Mouse (Mus musculus) mouse trophoblast stem cell (cell line): Measurements from ENCODE around the gene Cog7.

Source experiments
- in situ Hi-C, 2 experiments: fragments of 300-500 bp; cut with MseI, MboI; formaldehyde crosslinking; loops; 2 replicates in 1 of 2; 3 replicates in 1 of 2; pipeline ENCODE4 v1.15.1; 2025

The Cog7 gene

DNA sequence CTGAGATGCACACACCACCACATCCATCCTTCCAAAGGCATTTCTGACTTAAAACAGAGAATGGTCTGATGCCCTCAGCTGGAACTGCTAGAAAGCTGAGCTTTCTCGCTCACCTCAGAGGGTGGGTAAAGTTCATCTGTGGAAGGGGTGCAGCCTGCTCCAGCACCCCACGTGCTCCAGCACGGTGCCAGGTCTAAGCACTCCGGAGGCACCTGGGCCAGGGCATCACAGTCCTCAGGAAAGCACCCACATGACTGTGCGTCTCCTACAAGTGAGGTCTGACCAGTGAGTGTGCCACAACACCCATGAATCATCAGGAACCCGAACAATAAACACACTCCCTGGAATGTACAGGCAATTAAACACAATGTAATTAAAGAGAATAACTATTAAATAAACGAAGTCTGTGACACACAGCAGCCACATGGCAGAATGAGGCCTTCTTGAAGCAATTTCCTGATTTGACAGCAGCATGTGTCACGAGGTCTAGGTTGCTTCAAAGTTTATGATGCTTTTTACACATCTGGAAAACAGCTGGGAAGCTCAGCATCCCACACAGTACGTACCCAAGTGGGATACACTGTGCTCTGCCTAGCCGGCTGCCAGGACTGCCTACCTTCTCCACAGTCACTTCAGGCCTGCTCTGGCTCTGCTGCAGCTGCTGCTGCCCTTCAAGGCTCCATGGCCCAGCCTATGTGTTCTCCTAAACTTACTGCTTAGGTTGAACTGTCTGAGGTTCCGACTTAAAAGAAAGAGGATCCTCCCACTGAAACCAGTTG, 26.4 kb downstream of the Cog7 start:
- in situ Hi-C loops = no loop called here

DNA sequence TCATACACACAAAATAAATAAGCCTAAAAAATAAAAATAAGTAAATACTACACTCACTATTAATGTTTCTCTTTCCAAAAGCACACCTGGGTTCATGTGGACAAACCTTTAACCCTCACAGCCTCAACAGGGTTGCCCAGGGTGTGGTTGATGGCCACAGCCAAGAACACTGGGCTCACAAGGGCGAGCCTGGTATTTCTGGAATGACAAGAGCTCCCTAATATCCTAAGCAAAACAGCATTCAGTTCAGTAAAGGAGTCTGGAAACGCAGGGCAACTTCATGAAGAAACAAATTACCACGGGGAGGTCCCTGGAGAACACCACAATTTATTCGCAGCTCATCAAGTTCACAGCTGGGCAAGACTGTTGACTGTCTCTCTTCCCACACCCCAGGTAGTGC, 34.0 kb downstream of the Cog7 start:
- in situ Hi-C loops = no loop called here

DNA sequence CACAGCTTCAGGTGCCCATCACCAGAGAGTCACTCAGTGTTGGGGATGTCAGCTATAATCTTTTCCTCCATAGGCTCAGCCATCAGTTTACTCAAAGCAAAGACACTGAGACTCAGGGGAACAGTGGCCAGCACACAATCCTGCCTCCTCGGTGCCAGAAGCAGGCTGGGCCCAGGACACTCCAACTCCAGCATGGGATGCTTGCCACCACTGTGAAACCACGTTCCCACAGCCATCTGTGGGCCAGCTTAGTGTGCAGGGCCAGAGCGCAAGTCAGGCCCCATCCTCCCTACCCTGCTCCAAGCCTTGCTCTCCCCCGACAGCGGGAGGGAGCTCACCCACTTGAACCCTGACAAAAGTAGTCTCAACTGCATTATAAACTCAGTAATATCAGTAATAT, 35.3 kb downstream of the Cog7 start:
- in situ Hi-C loops = no loop called here

DNA sequence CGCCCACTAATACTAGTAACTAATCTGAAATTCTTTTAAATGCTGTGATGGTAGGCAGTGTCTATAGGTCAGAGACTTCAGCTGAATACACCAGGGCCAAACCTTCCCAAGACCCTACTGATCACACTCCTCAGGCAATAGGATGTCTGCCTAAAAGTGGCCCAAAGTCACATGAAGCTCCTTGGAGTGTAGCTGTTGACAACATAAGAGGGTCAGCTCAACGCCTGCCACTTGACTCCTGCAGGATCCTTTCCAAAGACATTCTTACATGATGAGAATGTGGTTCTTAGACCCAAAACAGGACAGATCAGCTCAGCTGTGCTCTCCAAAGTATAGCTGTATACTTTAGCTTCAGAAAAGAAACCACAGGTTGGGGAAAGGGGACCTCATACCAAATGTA, 39.1 kb downstream of the Cog7 start:
- in situ Hi-C loops = no loop called here

DNA sequence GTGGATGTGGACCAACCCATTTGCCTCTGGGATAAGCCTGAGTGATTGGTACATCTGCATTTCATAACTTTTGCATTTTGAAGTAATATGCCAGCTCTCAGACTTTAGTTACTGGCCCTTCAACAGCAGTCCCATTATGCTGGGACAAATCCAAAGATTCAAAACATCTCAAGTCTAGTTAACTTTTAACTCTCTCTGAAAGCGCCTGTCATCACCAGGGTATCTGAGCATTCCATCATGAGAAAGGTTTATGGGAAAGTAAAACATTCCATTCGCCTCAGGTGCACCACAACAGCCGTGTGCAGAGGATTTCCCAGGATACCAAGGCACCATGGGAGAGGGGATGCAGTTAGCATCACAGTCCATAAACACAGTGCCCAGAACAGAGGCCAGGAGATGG, 39.9 kb downstream of the Cog7 start:
- in situ Hi-C loops = no loop called here

DNA sequence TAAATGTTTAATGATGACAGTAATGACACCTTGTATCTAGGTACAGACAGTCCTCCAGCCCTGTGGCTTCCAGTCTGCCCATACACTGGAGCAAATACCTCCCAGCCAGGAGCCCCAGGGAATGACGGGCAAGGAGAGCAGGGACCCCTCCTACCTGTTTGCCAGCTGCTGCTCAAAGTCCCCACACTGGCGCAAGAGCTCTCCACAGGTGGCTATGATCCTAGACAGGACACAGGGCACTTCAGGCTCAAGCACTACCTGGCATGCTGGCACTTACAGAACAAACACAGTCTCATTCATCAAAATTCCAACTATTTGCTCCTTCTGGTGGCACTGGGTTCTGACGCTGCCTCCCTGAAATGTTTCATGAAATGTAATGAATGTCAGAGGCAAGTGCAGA, 40.5 kb downstream of the Cog7 start:
- in situ Hi-C loops = no loop called here

DNA sequence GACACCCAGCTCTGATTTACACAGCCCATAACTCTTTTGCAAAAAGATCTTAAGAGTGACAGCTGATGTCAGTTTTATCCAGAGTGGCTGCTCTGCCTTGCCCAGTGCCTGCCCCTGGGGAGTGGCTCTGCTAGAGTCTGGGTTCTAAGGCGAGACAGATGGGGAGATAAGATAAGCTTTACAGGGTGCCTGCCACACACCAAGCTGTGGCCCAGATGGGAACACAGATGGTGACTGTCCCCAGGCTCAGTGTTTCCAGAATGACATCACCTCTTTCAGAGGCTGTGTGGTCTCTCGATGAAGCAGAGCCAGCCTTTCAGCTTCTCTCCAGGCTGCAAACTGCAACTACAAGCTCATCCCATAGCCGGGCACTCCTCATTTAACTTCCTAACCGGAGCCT, 41.8 kb downstream of the Cog7 start:
- in situ Hi-C loops = no loop called here

DNA sequence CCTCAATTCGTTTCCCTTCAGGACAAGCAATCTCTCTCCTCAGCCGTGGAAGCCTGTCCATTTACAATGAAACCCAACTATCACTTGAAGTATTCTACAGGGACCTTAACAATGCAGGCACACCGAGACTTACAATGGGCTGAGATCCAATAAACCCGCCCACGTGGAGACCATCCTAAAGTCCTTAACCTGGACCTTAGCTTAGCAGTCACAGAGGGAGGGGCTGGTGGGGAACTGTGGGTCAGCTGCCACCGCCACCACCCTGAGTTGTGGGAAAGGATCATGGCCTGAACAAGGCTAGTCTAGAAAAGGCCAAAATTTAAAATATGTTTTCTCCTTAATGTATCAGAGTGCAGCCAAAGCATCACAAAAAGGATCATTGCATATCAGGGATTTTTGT, 42.3 kb downstream of the Cog7 start:
- in situ Hi-C loops = no loop called here

DNA sequence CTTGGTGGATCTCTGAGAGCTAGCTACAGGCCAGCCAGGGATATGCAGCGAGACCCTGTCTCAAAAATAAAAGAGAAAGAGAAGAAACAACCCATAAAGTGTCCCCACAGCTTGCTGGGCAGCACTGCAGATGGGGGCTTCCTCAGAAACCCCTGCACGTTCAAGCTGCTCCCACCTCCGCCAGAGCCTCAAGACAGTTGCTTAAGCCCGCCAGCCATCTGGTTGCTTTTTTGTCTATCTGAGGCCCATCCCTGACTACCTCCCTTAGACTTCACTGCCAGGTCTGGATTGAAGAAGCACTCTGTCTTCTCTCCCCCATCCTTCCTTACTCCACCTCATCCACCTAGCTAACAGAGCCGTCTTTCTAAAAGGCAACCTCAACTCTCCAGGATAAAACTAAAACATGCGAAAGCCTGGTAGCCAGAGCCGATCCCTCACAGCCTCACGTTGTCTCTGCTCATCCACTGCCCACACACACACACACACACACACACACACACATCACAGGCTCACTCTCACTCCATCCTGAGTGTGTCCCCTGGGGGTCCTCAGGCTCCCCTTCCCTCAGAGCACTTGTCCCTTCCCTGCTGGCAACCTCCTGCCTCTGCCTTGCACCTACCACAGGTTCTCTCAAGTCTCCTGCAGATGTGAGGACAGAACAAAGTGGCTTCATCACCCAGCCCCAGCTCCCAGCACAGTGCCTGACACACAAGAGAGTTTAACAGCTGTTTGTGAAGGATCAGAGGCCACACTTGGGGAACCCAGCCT, 43.2 kb downstream of the Cog7 start:
- in situ Hi-C loops = no loop called here

DNA sequence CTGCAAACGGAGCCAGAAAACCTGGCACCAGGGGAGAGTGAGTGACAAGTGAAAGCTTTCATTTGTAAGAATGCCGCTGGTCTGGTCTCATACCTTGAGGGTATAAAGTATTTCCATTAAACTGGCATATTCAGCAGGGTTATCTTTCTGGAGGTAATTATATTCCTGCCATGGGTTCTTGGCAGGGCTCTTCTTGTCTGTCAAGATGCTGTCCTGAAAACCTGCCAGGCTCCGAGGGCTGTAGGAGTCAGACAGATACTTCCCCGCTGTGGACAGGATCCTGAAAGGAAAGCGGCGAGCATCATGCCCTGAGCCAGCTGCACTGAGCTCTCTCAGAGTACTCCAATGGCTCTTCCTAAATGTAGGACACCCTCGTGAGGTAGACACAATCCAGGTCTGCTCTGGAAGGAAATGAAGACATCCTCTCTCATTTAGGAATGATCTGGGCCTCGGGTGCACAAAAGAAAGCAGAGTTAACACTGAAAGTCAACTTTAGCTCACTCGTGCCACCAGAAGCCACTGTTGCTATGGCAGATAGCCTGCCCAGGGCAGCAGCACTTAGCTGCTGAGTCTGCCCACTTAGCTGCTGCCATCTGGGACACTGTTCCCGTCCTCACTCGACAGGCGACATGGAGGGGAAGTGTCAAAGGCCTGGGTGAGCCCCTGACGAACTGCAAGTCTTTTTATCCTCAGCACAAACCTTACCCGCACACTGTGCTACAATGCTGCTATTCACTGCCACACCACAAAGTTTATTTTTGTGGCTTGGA, 44.5 kb downstream of the Cog7 start:
- in situ Hi-C loops = no loop called here

DNA sequence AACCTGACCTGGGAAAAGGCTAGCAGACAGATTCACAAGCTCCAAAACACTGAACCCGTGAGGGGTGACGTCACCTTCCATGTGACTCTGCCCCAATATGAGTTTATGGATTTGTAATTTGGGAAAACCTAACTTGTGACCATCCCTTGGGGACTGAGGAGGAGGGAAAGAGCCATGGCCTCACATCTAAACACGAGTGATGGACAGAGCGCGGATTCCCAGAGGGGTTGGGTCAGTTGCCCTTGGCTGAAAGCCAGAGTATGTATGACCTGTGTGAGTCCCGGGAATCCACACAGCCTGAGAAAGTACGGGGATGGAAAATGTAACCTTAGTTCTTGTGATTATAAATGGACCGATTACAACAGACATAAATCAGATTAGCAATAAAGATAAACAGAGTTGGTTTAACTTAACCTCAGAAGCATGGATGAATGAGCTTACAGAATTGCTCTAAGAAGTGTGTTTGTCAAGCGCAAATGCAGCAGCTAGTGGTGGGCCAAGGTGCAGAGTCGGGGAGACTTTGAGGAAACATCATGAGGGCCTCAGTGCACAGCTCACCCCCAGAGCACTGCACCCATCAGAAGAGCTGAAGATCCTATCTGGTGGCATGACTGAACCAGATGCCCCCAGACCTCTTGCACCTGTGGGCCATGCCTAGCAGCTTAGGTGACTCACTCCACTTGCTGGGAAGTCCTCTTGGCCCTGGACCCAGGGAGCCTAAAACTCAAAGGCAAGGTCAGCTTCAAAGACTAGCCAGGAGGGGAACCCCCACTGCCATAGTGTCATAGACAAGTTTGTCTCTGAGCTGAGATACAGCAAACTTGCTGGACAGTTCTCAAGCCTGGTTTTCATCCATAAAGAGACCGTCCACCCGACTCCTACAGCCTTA, 45.4 kb downstream of the Cog7 start:
- in situ Hi-C loops = no loop called here

DNA sequence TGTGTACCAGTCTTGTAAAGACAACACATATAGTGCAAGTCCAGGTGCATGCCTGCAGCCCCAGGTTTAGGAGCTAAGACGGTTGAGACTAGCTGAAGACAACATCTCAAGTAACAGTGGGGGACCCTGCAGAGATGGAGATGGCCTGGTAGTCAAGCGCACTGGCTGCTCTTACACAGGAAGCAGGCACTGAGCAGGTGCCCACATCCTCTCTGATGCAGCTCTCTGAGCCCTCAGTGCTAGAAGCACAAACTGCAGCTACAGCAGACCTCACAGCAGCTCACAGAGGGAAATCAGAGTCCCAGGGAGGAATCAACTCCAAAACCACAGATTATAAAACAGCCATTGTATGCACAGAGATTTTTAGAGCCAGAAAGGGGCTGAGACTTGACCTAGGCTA, 47.2 kb downstream of the Cog7 start:
- in situ Hi-C loops = no loop called here

DNA sequence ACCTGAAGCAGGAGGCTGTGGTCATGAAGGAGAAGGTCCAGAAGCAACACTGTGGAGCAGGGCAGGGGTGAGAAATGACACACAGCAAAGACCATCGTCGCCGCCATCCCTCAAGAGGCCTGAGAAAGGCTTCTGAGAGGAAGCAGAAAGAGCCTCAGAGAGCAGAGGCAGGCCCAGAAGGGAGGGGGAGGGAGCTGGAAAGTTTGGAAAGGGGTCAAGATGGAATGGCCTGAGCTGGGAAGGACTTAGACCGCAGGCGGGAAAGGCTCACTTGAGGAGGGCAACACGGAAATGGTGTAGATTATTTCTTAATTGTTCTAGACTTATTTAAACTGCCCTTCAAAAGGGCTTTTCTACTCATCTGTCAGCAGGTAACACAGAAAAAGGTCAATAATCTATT, 47.8 kb downstream of the Cog7 start:
- in situ Hi-C loops = no loop called here

DNA sequence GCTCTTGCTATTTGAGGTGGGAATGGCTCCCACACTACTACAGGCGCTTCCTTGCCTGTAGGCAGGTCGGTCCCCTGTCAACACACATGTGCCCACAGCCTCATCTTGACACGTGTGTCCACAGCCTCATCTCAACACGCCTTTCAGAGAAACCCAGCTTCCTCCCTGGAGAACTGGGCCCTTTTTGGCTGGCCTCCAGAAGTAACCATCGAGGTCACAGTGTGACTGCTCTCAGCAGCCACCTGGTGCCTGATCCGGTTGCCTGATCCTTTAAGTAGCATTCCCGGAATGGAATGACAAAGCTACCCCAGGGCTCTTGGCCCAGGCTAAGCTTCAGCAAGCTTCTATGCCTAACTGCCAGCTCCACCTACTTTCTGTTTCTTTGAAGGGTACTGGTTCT, 50.3 kb downstream of the Cog7 start:
- in situ Hi-C loops = no loop called here

DNA sequence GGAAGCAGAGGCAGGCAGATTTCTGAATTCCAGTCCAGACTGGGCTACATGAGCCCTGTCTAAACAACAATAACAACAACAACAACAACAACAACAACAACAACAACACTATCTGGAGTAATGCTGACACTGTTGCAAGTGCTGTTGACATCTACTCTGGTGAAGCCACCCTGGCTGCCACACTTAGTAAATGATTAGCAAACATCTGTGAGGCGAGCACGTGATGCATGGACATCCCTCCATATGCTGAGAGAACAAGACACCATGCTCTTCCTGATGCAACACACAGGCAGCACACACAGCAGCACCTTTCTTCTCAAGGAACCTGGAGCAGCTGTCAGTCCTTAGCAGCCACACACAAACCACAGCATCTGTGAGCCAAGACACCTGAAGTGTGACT, 53.6 kb downstream of the Cog7 start:
- in situ Hi-C loops = no loop called here

DNA sequence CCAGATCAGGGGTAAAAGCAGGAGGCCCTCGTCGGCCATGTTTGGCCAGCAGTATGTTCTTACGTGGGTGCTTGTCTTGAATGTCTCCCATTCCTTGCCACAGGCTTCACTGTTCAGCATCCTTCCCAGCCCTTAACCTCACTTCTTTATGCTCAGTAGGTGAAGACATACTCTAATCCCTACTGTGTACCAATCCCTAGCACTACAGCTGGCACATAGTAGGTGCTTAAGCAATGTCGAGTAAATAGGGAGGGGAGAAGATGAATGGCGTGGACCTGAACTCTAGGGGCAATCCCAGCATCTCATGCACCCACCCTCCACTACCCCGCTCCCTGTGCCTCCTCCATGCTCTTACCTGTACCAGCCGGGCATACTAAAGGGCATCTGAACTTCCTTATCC, 57.1 kb downstream of the Cog7 start:
- in situ Hi-C loops = no loop called here

DNA sequence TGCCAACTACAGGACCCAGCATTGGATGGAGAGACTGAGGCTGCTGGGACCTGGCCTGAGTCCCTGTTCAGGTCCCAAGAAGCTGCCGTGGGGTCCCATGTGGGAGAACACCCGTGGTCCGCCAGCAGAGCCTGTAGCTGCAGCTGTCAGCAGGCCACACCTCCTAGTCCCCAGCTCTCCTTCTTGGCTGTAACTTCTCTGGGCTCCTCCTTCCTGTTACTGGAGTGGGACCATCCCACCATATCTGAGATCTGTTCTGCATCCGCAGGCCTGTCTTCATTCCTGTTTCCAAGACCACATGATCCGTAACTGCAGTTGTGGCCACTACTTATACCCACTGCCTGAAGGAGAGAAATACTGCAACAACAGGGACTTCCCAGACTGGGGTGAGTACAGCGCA, 67.6 kb downstream of the Cog7 start:
- in situ Hi-C loops = no loop called here

DNA sequence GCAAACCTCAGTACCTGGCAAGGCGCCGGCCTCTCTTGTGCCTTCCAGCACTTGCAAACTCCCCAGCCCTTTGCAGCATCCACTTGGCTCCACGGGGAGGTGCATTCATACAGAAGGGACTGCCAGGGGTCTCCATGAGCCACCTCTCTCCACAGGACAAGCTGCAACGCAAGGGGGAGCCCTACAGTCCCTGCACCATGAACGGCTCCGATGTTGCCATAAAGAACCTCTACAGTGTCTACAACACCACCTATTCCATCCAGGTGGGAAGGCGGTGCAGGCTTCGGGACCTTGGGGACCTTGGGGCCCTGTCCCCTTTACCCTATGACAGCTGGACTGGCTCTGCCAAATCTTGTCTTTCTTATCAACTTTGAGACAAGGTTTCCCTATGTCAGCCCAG, 69.3 kb downstream of the Cog7 start:
- in situ Hi-C loops = no loop called here

DNA sequence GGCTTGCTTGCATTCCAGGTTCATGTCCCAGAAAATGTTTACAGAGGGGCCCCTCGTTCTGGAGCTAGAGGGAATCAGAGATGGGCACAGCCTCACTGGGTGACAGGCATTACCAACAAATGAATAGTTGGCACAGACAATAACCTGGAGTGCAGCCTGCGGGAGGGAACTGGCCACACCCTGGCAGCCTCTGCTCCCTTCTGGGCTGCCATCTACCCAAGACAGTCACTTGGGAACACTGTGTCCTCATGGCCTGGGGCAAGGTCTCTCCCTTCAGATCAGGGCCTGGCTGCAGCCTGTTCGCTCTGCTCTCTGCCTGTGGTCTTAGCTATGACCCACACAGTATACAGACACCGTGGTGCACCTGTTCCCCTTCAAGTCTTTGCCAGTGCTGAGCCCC, 74.6 kb downstream of the Cog7 start:
- in situ Hi-C loops = no loop called here

DNA sequence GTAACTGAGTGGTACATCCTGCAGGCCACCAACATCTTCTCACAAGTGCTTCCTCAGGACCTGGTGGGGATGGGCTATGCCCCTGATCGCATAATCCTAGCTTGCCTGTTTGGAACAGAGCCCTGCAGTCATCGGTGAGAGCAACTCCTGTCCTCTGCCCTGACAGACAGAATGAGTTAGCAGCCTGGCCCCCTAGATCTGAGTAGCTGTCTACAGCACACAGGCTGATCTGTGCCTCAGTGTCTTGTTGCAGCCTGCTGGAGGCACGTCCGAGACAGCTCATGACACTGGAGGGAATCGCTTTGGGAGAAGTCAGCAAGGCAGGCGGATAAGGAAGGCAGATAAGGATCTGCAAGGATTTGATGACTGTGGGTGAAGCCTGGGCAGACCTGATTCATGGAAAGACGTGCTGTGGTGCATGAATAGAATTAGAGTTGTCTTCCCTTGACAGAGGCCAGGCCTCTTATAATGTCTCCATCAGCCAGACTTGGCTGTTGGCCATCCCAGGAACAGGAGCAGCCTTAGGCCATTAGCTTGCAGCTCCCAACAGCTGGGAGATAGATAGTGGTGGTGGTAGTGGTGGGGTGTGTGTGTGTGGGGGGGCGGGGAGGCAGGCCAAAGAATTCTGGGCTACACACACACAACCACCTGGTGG, 78.6 kb downstream of the Cog7 start:
- in situ Hi-C loops = no loop called here

DNA sequence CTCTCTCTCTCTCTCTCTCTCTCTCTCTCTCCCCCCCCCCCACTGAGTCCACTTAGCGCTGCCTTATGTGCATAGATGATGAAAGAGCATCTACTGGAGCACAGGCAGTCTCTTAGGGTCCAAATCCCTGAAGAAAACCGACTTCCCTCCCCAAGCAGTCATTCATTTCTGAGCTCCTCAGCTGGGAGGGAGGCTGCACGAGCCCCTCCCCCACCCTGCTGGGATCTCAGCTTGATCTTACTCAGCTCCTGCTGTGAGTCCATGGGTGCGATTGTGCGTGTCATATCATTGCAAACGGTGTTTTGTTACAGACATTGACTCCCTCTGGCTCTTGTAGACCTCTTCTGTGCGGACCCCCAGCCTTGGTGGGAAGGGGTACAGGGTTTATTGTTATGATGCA, 81.6 kb downstream of the Cog7 start:
- in situ Hi-C loops = no loop called here
